19 mouse cellular contexts compared by ENCODE assay signal in genomic region chr3:145086180-145086579, GRCm38 (mm10). TPM values are rescaled to one million over a fixed set of nuclear protein-coding genes. Genes with fewer than 3 reads are reported as not detected.
"Had no signal": no experiment of that assay in that cellular context is flagged by ENCODE, and none has a peak within 500 bp of the region (broad histone marks: within the 10 kb centered on the region; RNA-seq: fewer than 3 reads in every experiment).

No protein-coding gene starts in this region.

- H3K4me2 ChIP-seq: neural tube, embryonic 12.5 days; neural tube, embryonic 13.5 days; neural tube, embryonic 15.5 days; stomach, embryonic 15.5 days had no signal

- H3K4me1 ChIP-seq: neural tube, embryonic 12.5 days; neural tube, embryonic 13.5 days; neural tube, embryonic 15.5 days; stomach, embryonic 15.5 days had no signal

- H3K27me3 ChIP-seq: neural tube, embryonic 12.5 days; neural tube, embryonic 13.5 days; neural tube, embryonic 15.5 days; stomach, embryonic 15.5 days had no signal

- H3K27ac ChIP-seq: neural tube, embryonic 12.5 days; neural tube, embryonic 13.5 days; neural tube, embryonic 15.5 days; stomach, embryonic 15.5 days; stomach, postnatal 0 days had no signal

- H3K9me3 ChIP-seq: neural tube, embryonic 12.5 days; neural tube, embryonic 13.5 days; neural tube, embryonic 15.5 days; stomach, embryonic 15.5 days had no signal

- DNase-seq: retina, postnatal 1 day; right cerebral cortex, adult 18-20 months; right cerebral cortex, postnatal 14 days; right cerebral cortex, postnatal 25 days; right cerebral cortex, postnatal 4 days; spleen, adult 18-20 months; thymus, adult 18-20 months; thymus, adult 2 months; thymus, postnatal 14 days; thymus, postnatal 25 days; thymus, postnatal 36 days; thymus, postnatal 4 days had no signal

- H3K4me3 ChIP-seq: neural tube, embryonic 12.5 days; neural tube, embryonic 13.5 days; neural tube, embryonic 15.5 days; stomach, embryonic 15.5 days had no signal

- H3K36me3 ChIP-seq: neural tube, embryonic 12.5 days; neural tube, embryonic 13.5 days; neural tube, embryonic 15.5 days; stomach, embryonic 15.5 days had no signal

- H3K9ac ChIP-seq: neural tube, embryonic 12.5 days; neural tube, embryonic 13.5 days; neural tube, embryonic 15.5 days; stomach, embryonic 15.5 days had no signal

RNA-seq across cellular contexts. Expression of gene Clca2, which starts 13.1 kb away (rescaled TPM):
- total RNA-seq: neutrophil, adult 5-6 weeks had no signal
- polyA plus RNA-seq: neural tube, embryonic 14.5 days; neural tube, embryonic 15.5 days had no signal

RNA-seq across cellular contexts. Expression of gene Clca1, which starts 53.6 kb away (rescaled TPM):
- total RNA-seq: neutrophil, adult 5-6 weeks had no signal
- polyA plus RNA-seq: neural tube, embryonic 12.5 days; neural tube, embryonic 13.5 days; neural tube, embryonic 15.5 days had no signal
